Mouse (Mus musculus) embryo, embryonic 9.5 days (tissue): ENCODE measurements around the gene Hspa12a.
"Not testable (repeated sequence)": the region's sequence is repeated elsewhere in the genome, so short reads cannot be mapped to it uniquely, and the experiment has no call there.

Experiments used
- DNase-seq: peaks from one replicate; pipeline ENCODE4 v3.0.0-alpha.2; 2017; ENCODE audit errors: extremely low spot score

Gene Hspa12a

GRCm38 (mm10) chr19:58910941-58911368 lies 32.5 kb downstream of the Hspa12a start:
- no peak for DNase-seq

- no peak for DNase-seq
Observed at GRCm38 (mm10) chr19:58908018-58908417, 35.4 kb downstream of the Hspa12a start.

- no peak for DNase-seq
Observed at GRCm38 (mm10) chr19:58906685-58907084, 36.8 kb downstream of the Hspa12a start.

- peak; percentile 83 for DNase-seq
Observed at GRCm38 (mm10) chr19:58903899-58904327, 39.5 kb downstream of the Hspa12a start.

GRCm38 (mm10) chr19:58903079-58903898 lies 40.2 kb downstream of the Hspa12a start:
- DNase-seq: no peak

GRCm38 (mm10) chr19:58900471-58900870 lies 43.0 kb downstream of the Hspa12a start:
- not testable (repeated sequence) for DNase-seq

GRCm38 (mm10) chr19:58896216-58896615 lies 47.2 kb downstream of the Hspa12a start:
- no peak for DNase-seq

- DNase-seq: no peak
Observed at GRCm38 (mm10) chr19:58889306-58890038, 54.0 kb downstream of the Hspa12a start.

GRCm38 (mm10) chr19:58886467-58886866 lies 57.0 kb downstream of the Hspa12a start:
- no peak for DNase-seq

GRCm38 (mm10) chr19:58883451-58883850 lies 60.0 kb downstream of the Hspa12a start:
- no peak for DNase-seq

- DNase-seq: no peak
Observed at GRCm38 (mm10) chr19:58882336-58882735, 61.1 kb downstream of the Hspa12a start.

GRCm38 (mm10) chr19:58879330-58879957 lies 64.0 kb downstream of the Hspa12a start:
- DNase-seq: no peak

GRCm38 (mm10) chr19:58878560-58878959 lies 64.9 kb downstream of the Hspa12a start:
- DNase-seq: no peak

- DNase-seq: no peak
Observed at GRCm38 (mm10) chr19:58873536-58873935, 69.9 kb downstream of the Hspa12a start.

- DNase-seq: no peak
Observed at GRCm38 (mm10) chr19:58872381-58873259, 70.8 kb downstream of the Hspa12a start.

- no peak for DNase-seq
Observed at GRCm38 (mm10) chr19:58871878-58872277, 71.6 kb downstream of the Hspa12a start.

- DNase-seq: peak; percentile 13
Observed at GRCm38 (mm10) chr19:58866651-58867050, 76.8 kb downstream of the Hspa12a start.

GRCm38 (mm10) chr19:58865224-58865623 lies 78.2 kb downstream of the Hspa12a start:
- no peak for DNase-seq

- DNase-seq: no peak
Observed at GRCm38 (mm10) chr19:58864006-58864573, 79.4 kb downstream of the Hspa12a start.

- no peak for DNase-seq
Observed at GRCm38 (mm10) chr19:58861174-58861760, 82.2 kb downstream of the Hspa12a start.
